Mouse (Mus musculus): ENCODE results near the gene Col19a1. TPM values are rescaled to one million over a fixed set of nuclear protein-coding genes. Genes with fewer than 3 reads are reported as not detected.

Gene Col19a1
- polyA plus RNA-seq, 1 experiment: not detected

DNA sequence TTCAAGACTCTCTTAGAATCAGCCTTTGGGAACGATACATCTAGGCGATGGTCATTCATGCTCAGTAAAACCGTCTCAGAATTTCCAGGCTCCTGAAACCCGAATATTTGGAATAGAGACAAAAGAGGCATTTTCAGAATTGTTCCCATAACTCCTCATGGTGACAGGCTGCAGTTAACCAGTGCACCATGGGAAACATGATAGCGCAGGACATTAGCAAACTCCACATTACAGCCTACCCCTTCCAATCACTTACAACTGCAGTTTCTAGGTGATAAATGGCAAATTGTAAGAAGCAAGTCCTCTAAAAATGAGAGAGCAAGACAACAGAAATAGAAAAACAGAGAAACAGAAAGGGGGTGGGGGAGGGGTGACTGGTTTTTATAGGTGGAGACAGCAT lies 116.6 kb downstream of the Col19a1 start:
- Histone ChIP-seq H3K27ac (ENCODE audit: insufficient read depth, low read depth, low read length) (no peak overlapping the region), H3K4me1 (ENCODE audit: control insufficient read depth, insufficient read depth, insufficient read length, low read length) (no peaks in the 10 kb centered on the region), H3K4me3 (ENCODE audit: low read depth, low read length) (no peak overlapping the region), H3K36me3 (ENCODE audit: control insufficient read depth, insufficient read depth, low read length) (no peaks in the 10 kb centered on the region), H3K27me3 (ENCODE audit: control insufficient read depth, insufficient read depth, low read length) (no peaks in the 10 kb centered on the region)
- 85% methylated on average over 5 of the region's 5 CpGs for WGBS
- TF ChIP-seq POLR2A (IDR thresholded peaks at IDR 0.05; ENCODE audit: low read depth, low read length) (no peak), CTCF (IDR thresholded peaks at IDR 0.05; ENCODE audit: extremely low read depth, insufficient read length, insufficient replicate concordance, low read depth, low read length) (no peak)

DNA sequence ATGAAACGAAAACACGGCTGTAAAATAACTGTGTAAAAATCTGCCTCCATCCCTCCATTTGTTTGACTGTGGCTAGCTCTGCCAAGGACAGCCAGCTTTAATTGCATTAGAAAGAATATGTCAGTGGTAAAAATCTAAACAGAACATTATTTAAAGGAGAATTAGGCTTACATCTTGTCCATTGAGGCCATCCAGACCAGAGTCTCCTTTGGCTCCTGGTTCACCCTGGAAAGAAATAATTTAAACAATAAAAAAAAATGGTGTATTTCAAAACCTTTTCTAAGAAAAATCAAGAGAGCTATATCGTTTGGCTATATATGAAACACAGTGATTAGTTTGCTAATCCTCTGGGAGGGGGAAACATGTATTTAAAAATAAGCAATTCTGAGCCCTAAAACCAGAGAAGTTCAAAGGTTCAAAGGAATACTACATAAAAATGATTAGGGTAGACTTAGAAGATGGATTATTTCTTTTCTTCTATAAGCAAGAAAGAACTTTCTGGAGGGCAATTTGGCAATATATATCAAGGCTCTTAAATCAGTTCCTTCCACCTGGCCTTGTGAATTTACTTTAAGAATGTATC lies 125.9 kb downstream of the Col19a1 start:
- 69% methylated on average over 3 of the region's 3 CpGs for WGBS

DNA sequence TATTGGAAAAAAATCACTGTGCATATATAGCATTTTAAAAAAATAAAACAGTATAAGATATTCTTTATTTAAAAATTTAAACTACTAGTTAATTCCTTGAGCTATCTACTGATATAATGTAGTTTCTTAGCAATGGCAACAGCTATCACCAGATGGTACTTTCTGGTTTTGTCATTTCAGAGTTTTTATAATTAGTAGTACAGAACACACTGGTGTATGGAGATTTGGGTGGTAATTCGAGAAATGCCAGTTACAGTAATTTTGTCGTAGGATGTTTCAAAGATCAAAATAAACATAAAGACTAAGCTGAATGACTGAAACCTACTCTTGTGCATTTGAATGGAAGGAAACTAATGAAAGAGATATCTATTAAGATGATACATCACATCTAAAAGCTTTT lies 129.3 kb downstream of the Col19a1 start:
- TF ChIP-seq CTCF (IDR thresholded peaks at IDR 0.05; ENCODE audit: extremely low read depth, insufficient read length, insufficient replicate concordance, low read depth, low read length) (no peak), POLR2A (IDR thresholded peaks at IDR 0.05; ENCODE audit: low read depth, low read length) (no peak)
- WGBS: 84% methylated on average over 2 of the region's 2 CpGs
- Histone ChIP-seq H3K36me3 (ENCODE audit: control insufficient read depth, insufficient read depth, low read length) (no peaks in the 10 kb centered on the region), H3K4me3 (ENCODE audit: low read depth, low read length) (no peak overlapping the region), H3K27ac (ENCODE audit: insufficient read depth, low read depth, low read length) (no peak overlapping the region), H3K4me1 (ENCODE audit: control insufficient read depth, insufficient read depth, insufficient read length, low read length) (no peaks in the 10 kb centered on the region), H3K27me3 (ENCODE audit: control insufficient read depth, insufficient read depth, low read length) (no peaks in the 10 kb centered on the region)

More for the DNA sequence above, 125.9 kb downstream of the Col19a1 start:
- H3K4me3 ChIP-seq (ENCODE audit: low read depth, low read length): no peak overlapping the region
- H3K27me3 ChIP-seq (ENCODE audit: control insufficient read depth, insufficient read depth, low read length): no peaks in the 10 kb centered on the region
- TF ChIP-seq CTCF (IDR thresholded peaks at IDR 0.05; ENCODE audit: extremely low read depth, insufficient read length, insufficient replicate concordance, low read depth, low read length) (no peak), POLR2A (IDR thresholded peaks at IDR 0.05; ENCODE audit: low read depth, low read length) (no peak)
- H3K4me1 ChIP-seq (ENCODE audit: control insufficient read depth, insufficient read depth, insufficient read length, low read length): no peaks in the 10 kb centered on the region
- H3K36me3 ChIP-seq (ENCODE audit: control insufficient read depth, insufficient read depth, low read length): no peaks in the 10 kb centered on the region
- no peak overlapping the region for H3K27ac ChIP-seq (ENCODE audit: insufficient read depth, low read depth, low read length)

DNA sequence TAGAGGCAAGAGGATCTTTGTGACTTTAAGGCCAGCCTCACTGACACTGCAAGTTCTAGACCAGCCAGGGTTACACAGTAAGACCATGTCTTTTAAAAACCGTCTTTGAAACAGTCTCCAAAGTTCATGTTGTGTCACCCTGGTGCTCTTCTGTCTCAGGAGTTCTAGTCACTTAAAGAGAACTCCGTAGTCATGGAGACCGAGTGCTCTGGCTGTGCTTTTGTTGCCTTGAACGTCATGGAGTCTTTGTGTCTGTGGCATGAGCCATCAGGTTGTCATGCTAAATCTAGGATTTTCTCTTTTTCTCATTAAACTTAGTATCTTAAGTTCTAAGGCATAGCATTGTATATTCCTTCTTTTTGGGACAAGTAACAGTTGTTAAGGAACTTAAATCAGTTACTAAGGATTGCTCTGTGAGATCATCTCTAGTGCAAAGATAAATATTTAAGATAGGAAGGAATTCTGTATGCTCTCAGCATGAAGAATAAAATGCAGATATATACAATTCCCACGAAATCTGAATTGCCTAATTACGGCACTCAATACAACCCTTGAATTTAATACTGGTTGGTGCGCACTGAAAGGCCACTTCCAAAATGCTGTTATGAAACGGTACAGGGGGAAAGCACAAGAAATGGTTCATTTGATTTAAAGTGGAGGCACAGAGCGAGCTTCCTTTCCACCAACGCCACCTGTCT lies 134.6 kb downstream of the Col19a1 start:
- no peak overlapping the region for H3K4me3 ChIP-seq (ENCODE audit: low read depth, low read length)
- no peaks in the 10 kb centered on the region for H3K4me1 ChIP-seq (ENCODE audit: control insufficient read depth, insufficient read depth, insufficient read length, low read length)
- TF ChIP-seq POLR2A (IDR thresholded peaks at IDR 0.05; ENCODE audit: low read depth, low read length) (no peak), CTCF (IDR thresholded peaks at IDR 0.05; ENCODE audit: extremely low read depth, insufficient read length, insufficient replicate concordance, low read depth, low read length) (no peak)
- WGBS: 64% methylated on average over 10 of the region's 10 CpGs
- H3K27ac ChIP-seq (ENCODE audit: insufficient read depth, low read depth, low read length): no peak overlapping the region
- no peaks in the 10 kb centered on the region for H3K36me3 ChIP-seq (ENCODE audit: control insufficient read depth, insufficient read depth, low read length)
- no peaks in the 10 kb centered on the region for H3K27me3 ChIP-seq (ENCODE audit: control insufficient read depth, insufficient read depth, low read length)

DNA sequence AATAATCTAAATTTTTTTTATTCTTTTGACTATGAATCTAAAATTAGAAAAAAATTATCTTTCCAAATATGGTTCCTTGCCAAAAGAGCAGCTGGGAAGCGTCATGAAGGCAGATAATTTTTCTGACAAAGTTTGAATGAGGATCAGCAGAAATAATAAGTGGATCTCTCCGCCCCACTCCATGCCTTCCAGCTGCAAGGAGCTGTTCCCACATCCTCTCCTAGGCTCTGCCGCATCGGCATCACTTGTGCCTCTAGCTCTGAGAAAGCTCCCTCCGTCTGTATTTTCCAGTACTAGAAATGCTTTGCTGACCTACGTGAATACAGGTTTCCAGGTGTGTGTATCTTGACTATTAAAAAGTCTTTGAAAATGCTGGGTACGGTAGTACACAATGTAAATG lies 135.1 kb downstream of the Col19a1 start:
- H3K27ac ChIP-seq (ENCODE audit: insufficient read depth, low read depth, low read length): no peak overlapping the region
- no peaks in the 10 kb centered on the region for H3K4me1 ChIP-seq (ENCODE audit: control insufficient read depth, insufficient read depth, insufficient read length, low read length)
- WGBS: 74% methylated on average over 7 of the region's 7 CpGs
- H3K27me3 ChIP-seq (ENCODE audit: control insufficient read depth, insufficient read depth, low read length): no peaks in the 10 kb centered on the region
- no peak for TF ChIP-seq POLR2A (IDR thresholded peaks at IDR 0.05; ENCODE audit: low read depth, low read length)
- TF ChIP-seq CTCF (IDR thresholded peaks at IDR 0.05; ENCODE audit: extremely low read depth, insufficient read length, insufficient replicate concordance, low read depth, low read length): no peak
- H3K4me3 ChIP-seq (ENCODE audit: low read depth, low read length): no peak overlapping the region
- no peaks in the 10 kb centered on the region for H3K36me3 ChIP-seq (ENCODE audit: control insufficient read depth, insufficient read depth, low read length)

DNA sequence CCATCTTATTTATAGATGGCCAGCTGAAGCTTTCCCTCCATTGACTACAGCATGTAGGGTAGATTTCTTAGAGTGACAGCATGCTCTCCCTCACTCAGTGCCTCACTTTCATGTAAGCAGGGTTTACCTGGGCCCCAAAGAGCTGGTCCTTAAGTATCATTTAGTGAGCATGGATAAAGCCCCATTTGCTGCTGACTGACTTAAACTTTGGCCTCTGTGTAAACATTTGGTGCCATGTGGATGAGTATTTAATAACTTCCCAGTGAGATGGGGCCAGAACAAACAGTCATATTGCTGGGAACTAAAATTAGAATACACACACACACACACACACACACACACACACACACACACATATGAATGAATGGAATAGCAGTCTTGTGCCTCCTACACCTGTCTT lies 149.8 kb downstream of the Col19a1 start:
- Histone ChIP-seq H3K27ac (ENCODE audit: insufficient read depth, low read depth, low read length) (no peak overlapping the region), H3K27me3 (ENCODE audit: control insufficient read depth, insufficient read depth, low read length) (no peaks in the 10 kb centered on the region), H3K4me1 (ENCODE audit: control insufficient read depth, insufficient read depth, insufficient read length, low read length) (no peaks in the 10 kb centered on the region), H3K36me3 (ENCODE audit: control insufficient read depth, insufficient read depth, low read length) (no peaks in the 10 kb centered on the region), H3K4me3 (ENCODE audit: low read depth, low read length) (no peak overlapping the region)
- TF ChIP-seq POLR2A (IDR thresholded peaks at IDR 0.05; ENCODE audit: low read depth, low read length) (no peak), CTCF (IDR thresholded peaks at IDR 0.05; ENCODE audit: extremely low read depth, insufficient read length, insufficient replicate concordance, low read depth, low read length) (no peak)

DNA sequence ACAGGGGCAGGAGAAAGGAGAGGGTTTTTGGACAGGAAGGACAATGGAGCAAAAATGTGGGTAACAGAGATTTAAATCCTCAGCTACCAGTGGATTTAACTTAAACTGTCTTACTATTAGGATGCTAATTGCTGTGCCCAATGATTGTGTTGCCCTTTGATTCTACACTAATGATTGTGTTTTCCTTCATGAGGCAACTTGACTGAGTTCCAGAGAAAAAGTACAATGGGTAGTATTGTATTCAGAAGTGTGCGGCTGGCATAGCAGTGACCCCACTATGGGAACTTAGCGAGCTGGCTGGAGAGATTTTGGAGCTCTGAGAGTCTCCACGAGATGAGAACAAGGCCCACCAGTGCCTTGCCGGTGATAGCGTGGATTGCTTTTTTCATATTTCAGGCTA lies 159.0 kb downstream of the Col19a1 start:
- 65% methylated on average over 5 of the region's 5 CpGs for WGBS
- Histone ChIP-seq H3K4me1 (ENCODE audit: control insufficient read depth, insufficient read depth, insufficient read length, low read length) (no peaks in the 10 kb centered on the region), H3K27me3 (ENCODE audit: control insufficient read depth, insufficient read depth, low read length) (no peaks in the 10 kb centered on the region), H3K36me3 (ENCODE audit: control insufficient read depth, insufficient read depth, low read length) (no peaks in the 10 kb centered on the region), H3K4me3 (ENCODE audit: low read depth, low read length) (no peak overlapping the region), H3K27ac (ENCODE audit: insufficient read depth, low read depth, low read length) (no peak overlapping the region)
- no peak for TF ChIP-seq POLR2A (IDR thresholded peaks at IDR 0.05; ENCODE audit: low read depth, low read length)
- no peak for TF ChIP-seq CTCF (IDR thresholded peaks at IDR 0.05; ENCODE audit: extremely low read depth, insufficient read length, insufficient replicate concordance, low read depth, low read length)

Data from small intestine, adult 2 months (tissue).